Mouse (Mus musculus): ENCODE data around the gene Kptn.

- TF ChIP-seq CTCF (IDR thresholded peaks at IDR 0.05; ENCODE audit: control insufficient read depth, insufficient read depth, low read length): no peak
- TF ChIP-seq POLR2A (IDR thresholded peaks at IDR 0.05; ENCODE audit: borderline replicate concordance, control insufficient read depth, low read depth, low read length): no peak
Observed at GRCm38 (mm10) chr7:16104611-16105388, 14.9 kb upstream of the Kptn start.
